Mouse (Mus musculus): Measurements from ENCODE around the gene Clcn1.

The Clcn1 gene

GRCm38 (mm10) chr6:42286448-42286847 lies at the start of gene Clcn1:
Clcn1 (plus strand) TSS chr6:42286685.
- DNase-seq (ENCODE audit: extremely low spot score) = no peak

- no peak for DNase-seq (ENCODE audit: extremely low spot score)
Observed at GRCm38 (mm10) chr6:42237276-42237805, 49.1 kb upstream of the Clcn1 start.

GRCm38 (mm10) chr6:42241311-42242045 lies 45.0 kb upstream of the Clcn1 start:
- no peak for DNase-seq (ENCODE audit: extremely low spot score)

GRCm38 (mm10) chr6:42245711-42246353 lies 40.7 kb upstream of the Clcn1 start, which contains the start of gene Gstk1:
Gstk1 (plus strand) TSS chr6:42245935.
- peak; percentile 78 for DNase-seq (ENCODE audit: extremely low spot score)

GRCm38 (mm10) chr6:42247173-42247572 lies 39.3 kb upstream of the Clcn1 start:
- DNase-seq (ENCODE audit: extremely low spot score) = peak; percentile 29

- DNase-seq (ENCODE audit: extremely low spot score) = no peak
Observed at GRCm38 (mm10) chr6:42247981-42248380, 38.5 kb upstream of the Clcn1 start.

GRCm38 (mm10) chr6:42251791-42252190 lies 34.7 kb upstream of the Clcn1 start:
- no peak for DNase-seq (ENCODE audit: extremely low spot score)

- DNase-seq (ENCODE audit: extremely low spot score) = no peak
Observed at GRCm38 (mm10) chr6:42253103-42253502, 33.4 kb upstream of the Clcn1 start.

GRCm38 (mm10) chr6:42257303-42257863 lies 29.1 kb upstream of the Clcn1 start:
- peak; percentile 55 for DNase-seq (ENCODE audit: extremely low spot score)

GRCm38 (mm10) chr6:42260430-42260829 lies 26.1 kb upstream of the Clcn1 start:
- DNase-seq (ENCODE audit: extremely low spot score) = no peak

- DNase-seq (ENCODE audit: extremely low spot score) = no peak
Observed at GRCm38 (mm10) chr6:42261524-42262170, 24.8 kb upstream of the Clcn1 start, which contains the start of gene Tmem139. Tmem139 (plus strand) TSS chr6:42261970.

GRCm38 (mm10) chr6:42264626-42265312 lies 21.7 kb upstream of the Clcn1 start, which contains the start of gene Casp2:
Casp2 (plus strand) TSS chr6:42264985.
- DNase-seq (ENCODE audit: extremely low spot score) = peak; percentile 98

- DNase-seq (ENCODE audit: extremely low spot score) = peak; percentile 27
Observed at GRCm38 (mm10) chr6:42265391-42266330, 20.8 kb upstream of the Clcn1 start.

- no peak for DNase-seq (ENCODE audit: extremely low spot score)
Observed at GRCm38 (mm10) chr6:42270817-42271216, 15.7 kb upstream of the Clcn1 start.

- no peak for DNase-seq (ENCODE audit: extremely low spot score)
Observed at GRCm38 (mm10) chr6:42276151-42276550, 10.3 kb upstream of the Clcn1 start.

- DNase-seq (ENCODE audit: extremely low spot score) = no peak
Observed at GRCm38 (mm10) chr6:42282865-42283528, 3.5 kb upstream of the Clcn1 start.

GRCm38 (mm10) chr6:42287562-42287961 lies 1.1 kb downstream of the Clcn1 start:
- no peak for DNase-seq (ENCODE audit: extremely low spot score)

- DNase-seq (ENCODE audit: extremely low spot score) = no peak
Observed at GRCm38 (mm10) chr6:42293327-42293726, 6.8 kb downstream of the Clcn1 start.

- no peak for DNase-seq (ENCODE audit: extremely low spot score)
Observed at GRCm38 (mm10) chr6:42295549-42296094, 9.1 kb downstream of the Clcn1 start.
